Mouse (Mus musculus): ENCODE results near the gene Idi2.
"Not testable (repeated sequence)": the region's sequence is repeated elsewhere in the genome, so short reads cannot be mapped to it uniquely, and the experiment has no call there.

Gene Idi2

DNA sequence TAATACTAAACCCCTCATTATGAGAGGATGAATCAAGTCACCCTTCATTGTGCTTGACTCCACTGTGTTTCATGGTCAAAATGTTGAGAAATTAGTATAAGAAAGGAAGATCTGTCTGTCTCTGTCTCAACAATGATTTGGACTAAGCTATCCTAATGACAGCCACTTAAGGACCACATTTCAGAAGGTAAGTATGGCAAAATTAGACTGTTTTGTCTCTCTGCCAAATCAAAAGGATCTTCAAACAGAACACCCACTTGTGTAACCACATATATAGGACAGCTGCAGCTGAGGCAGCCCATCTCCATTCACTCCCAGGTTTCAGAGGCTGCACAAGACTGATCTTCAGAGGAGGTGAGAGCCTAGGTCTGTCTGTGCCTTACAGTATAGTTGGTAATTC lies at the start of gene Idi2:
Gene Idi2 (plus strand): TSS at position 301 of the 400 bp plus-strand sequence.
- not testable (repeated sequence) for DNase-seq (ENCODE audit: low read depth in 2 of 2, low spot score in 2 of 2)

DNA sequence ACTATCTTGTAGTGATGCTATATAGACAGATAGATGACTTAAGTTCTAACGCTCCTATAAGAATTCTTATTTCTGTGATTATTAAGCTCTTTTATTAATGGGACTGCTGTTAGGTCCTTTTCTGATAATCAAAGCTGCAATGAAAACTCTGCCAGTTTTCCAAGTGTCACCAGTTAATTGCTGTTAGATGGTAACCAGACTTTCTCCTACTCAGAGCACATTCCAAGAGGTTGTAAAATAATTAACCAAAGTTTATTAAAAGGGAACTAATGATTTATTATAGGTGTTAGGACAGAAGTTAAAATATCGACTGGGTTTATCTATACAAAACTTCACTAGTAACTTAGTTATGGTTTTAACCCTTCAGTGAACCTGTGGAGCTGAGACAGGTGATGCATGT lies 46.7 kb upstream of the Idi2 start:
- DNase-seq (ENCODE audit: low read depth in 2 of 2, low spot score in 2 of 2), result not testable (repeated sequence)

DNA sequence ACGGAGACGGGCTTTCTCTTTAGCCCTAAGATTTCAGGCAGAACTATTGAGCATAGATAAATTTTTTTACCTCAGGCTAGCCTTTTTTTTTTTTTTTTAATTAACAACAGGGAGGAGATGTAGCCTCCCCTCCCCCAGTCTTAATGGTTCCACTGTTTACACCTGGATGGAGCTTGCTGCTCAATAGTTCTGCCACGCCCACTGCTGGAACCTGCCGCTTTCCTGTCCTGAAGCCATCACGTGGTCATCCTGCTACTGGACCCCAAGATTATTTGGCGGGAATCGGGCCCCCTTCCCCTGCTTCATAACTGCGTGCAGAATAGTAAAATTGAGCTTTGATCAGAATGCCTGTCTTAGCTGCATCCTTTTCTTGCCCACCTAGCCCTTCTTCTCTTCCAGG lies 38.8 kb upstream of the Idi2 start:
- DNase-seq (ENCODE audit: low read depth in 2 of 2, low spot score in 2 of 2), result not testable (repeated sequence)

- no peak for DNase-seq (ENCODE audit: low read depth in 2 of 2, low spot score in 2 of 2)
Measured at GRCm38 (mm10) chr13:8933499-8933898, 19.2 kb upstream of the Idi2 start.

- DNase-seq (ENCODE audit: low read depth in 2 of 2, low spot score in 2 of 2), result not testable (repeated sequence)
Measured at GRCm38 (mm10) chr13:8937611-8938140, 15.0 kb upstream of the Idi2 start.

DNA sequence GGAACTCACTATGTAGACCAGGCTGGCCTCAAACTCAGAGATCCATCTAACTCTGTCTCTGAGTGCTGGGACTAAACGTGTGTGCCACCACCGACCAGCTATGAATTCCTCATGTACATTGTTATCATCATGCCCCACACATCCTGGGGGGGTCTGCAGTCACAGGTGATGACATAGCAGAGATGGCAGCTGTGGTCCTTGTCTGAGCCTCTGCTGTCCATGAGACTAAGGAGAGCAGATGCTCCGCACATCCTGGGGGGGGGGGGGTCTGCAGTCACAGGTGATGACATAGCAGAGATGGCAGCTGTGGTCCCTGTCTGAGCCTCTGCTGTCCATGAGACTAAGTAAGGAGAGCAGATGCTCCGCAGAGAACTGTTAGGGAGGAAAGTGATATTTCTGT lies 11.6 kb upstream of the Idi2 start:
- DNase-seq (ENCODE audit: low read depth in 2 of 2, low spot score in 2 of 2), result not testable (repeated sequence)

DNA sequence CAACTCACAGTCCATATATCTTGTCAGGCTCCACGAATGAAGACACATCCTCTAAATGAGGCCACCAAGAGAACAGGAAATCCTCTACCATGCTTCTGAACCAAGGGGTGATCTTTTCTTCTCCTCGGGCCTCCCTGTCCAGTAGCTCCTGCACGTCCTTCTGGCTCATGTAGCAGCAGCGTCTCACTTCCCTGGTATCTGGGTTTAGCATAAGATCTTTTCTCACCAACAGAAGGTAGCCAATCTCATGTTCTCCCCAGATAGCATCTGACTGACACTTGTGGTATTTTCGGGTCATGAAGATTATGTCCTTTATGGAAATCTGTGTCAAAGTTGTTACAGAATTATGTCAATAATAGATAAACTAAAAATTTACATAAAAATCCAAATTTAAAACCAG lies 11.0 kb upstream of the Idi2 start:
- DNase-seq (ENCODE audit: low read depth in 2 of 2, low spot score in 2 of 2), result not testable (repeated sequence)

GRCm38 (mm10) chr13:8943828-8944227 lies 8.8 kb upstream of the Idi2 start:
- not testable (repeated sequence) for DNase-seq (ENCODE audit: low read depth in 2 of 2, low spot score in 2 of 2)

GRCm38 (mm10) chr13:8948131-8948530 lies 4.5 kb upstream of the Idi2 start, which contains the start of gene Gm9745:
Gm9745 (minus strand) TSS chr13:8948231.
- DNase-seq (ENCODE audit: low read depth in 2 of 2, low spot score in 2 of 2), result not testable (repeated sequence)

DNA sequence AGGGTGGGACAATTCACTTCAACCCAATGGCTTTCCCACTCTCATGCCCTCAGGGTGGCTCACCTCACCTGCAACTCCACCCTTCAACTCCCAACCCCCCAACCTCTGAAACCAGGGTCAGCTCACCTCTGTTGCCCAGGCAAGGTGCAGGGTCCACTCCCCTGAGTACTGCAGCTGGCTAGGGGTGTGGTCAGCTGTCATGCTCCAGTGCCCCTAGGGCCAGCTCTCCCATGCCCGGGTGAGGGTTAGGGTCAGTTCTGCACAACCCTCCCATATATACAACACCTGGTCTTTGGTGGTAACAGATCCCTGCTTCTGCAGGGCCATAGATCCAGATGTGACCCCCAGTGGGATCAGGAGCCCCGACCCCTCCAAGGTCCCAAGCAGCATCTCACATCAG lies 2.5 kb downstream of the Idi2 start:
- DNase-seq (ENCODE audit: low read depth in 2 of 2, low spot score in 2 of 2), result not testable (repeated sequence)

- DNase-seq (ENCODE audit: low read depth in 2 of 2, low spot score in 2 of 2), result not testable (repeated sequence)
Measured at GRCm38 (mm10) chr13:8956873-8957272, 4.2 kb downstream of the Idi2 start.

DNA sequence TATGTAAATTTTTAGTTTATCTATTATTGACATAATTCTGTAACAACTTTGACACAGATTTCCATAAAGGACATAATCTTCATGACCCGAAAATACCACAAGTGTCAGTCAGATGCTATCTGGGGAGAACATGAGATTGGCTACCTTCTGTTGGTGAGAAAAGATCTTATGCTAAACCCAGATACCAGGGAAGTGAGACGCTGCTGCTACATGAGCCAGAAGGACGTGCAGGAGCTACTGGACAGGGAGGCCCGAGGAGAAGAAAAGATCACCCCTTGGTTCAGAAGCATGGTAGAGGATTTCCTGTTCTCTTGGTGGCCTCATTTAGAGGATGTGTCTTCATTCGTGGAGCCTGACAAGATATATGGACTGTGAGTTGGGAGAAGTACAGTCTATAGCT lies 6.4 kb downstream of the Idi2 start:
- not testable (repeated sequence) for DNase-seq (ENCODE audit: low read depth in 2 of 2, low spot score in 2 of 2)

GRCm38 (mm10) chr13:8959554-8959953 lies 6.9 kb downstream of the Idi2 start:
- not testable (repeated sequence) for DNase-seq (ENCODE audit: low read depth in 2 of 2, low spot score in 2 of 2)

DNA sequence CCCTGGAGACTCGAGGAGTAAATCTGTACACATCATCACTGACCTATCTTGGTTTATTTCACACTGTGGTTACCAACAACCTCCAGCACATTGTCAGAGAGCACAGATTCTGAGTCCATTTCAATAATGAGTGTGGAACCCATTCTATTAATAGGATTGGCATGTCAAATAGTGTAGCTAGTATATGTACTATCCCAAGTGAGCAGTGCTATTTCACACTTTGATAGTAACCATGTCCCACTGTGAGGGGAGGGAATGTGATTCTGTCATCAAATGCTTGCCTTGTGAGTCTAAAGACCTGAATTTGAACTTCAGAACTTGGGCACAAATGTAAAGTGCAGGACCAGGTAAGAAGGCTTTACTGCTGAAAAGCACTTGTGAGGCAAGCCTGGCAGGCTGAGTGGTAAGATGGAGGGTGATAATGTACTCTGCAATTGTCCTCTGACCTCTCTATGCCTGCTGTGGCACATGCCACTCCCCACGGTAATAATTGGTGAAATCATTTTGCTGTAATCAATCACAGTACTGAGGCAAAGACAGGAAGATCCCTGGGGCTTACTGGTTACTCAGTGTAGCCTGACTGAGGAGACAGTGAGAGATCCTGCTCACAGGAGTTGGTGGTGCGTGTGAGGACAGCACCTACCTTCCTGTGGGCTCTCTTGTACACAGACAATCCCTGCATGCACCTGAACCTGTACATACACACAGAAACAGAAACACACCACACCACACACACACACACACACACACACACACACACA lies 8.6 kb downstream of the Idi2 start:
- not testable (repeated sequence) for DNase-seq (ENCODE audit: low read depth in 2 of 2, low spot score in 2 of 2)

- DNase-seq (ENCODE audit: low read depth in 2 of 2, low spot score in 2 of 2), result not testable (repeated sequence)
Measured at GRCm38 (mm10) chr13:8962266-8962665, 9.6 kb downstream of the Idi2 start.

- DNase-seq (ENCODE audit: low read depth in 2 of 2, low spot score in 2 of 2), result no peak
Measured at GRCm38 (mm10) chr13:8965224-8965623, 12.6 kb downstream of the Idi2 start.

DNA sequence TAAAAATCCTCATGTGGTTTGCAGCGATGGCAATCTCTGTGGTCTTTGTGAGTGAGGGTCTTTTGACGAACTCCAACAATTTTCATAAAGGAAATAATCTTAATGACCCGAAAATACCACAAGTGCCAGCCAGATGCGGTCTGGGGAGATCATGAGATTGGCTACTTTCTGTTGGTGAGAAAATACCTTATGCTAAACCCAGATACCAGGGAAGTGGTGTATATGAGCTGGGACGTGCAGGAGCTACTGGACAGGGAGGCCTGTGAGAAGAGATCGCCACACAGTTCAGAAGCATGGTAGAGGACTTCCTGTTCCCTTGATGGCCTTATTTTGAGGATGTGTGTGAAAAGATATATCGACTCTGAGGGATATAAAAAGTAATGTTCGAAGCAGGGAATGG lies 15.1 kb downstream of the Idi2 start:
- no peak for DNase-seq (ENCODE audit: low read depth in 2 of 2, low spot score in 2 of 2)

DNA sequence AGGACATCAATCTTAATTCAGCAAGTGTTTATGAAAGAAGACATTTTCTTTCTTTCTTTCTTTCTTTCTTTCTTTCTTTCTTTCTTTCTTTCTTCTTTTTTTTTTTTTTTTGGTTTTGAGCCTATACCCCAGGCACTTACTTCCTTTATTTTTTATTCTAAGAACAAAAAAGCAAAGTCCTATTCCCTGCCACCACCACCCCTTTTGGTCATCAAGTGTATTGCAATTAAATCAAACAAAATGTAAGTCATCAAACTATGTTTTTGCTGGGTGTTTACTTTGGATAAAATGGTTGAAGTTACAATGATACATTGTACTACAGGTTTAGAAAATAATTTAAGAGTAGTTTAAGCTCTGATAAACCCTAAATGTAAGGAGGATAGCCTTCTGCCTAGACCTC lies 19.7 kb downstream of the Idi2 start:
- no peak for DNase-seq (ENCODE audit: low read depth in 2 of 2, low spot score in 2 of 2)

DNA sequence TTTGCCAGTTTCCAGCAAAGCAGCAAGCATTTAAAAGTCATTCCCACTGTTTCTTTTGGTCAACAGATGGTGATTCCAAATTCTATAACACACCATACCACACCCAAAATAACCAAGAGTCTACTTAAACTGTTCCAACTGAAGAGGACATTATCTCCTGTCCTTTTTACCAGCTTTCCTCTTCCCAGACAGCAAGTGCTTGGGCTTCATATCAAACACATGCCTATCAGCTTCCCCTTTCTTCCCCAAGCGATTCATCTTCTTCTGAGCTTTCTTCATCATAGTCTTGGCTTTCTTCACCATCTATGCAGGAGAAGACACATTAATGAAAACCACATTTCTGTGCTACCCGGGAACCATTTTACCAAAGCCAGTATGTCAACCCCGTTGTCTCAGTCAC lies 20.3 kb downstream of the Idi2 start:
- no peak for DNase-seq (ENCODE audit: low read depth in 2 of 2, low spot score in 2 of 2)

DNA sequence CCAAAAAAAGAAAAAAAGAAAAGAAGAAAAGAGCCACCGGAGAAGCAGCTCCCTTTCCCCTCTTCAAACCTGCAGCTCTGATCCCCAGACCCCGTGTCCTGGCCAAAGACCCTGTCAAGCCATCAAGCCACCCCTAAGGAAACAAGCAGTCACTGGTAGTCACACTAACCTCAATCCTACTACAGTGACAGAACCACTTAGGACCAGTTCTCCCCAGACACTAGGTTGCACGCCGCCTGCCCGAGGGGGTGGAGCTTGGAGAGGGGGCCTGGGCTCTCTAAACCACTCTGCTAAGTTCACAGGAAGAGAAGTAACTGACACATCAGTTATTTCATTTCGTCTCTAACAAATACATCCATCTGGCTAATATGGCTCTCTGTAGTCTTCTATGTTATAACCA lies 39.6 kb downstream of the Idi2 start:
- no peak for DNase-seq (ENCODE audit: low read depth in 2 of 2, low spot score in 2 of 2)

DNA sequence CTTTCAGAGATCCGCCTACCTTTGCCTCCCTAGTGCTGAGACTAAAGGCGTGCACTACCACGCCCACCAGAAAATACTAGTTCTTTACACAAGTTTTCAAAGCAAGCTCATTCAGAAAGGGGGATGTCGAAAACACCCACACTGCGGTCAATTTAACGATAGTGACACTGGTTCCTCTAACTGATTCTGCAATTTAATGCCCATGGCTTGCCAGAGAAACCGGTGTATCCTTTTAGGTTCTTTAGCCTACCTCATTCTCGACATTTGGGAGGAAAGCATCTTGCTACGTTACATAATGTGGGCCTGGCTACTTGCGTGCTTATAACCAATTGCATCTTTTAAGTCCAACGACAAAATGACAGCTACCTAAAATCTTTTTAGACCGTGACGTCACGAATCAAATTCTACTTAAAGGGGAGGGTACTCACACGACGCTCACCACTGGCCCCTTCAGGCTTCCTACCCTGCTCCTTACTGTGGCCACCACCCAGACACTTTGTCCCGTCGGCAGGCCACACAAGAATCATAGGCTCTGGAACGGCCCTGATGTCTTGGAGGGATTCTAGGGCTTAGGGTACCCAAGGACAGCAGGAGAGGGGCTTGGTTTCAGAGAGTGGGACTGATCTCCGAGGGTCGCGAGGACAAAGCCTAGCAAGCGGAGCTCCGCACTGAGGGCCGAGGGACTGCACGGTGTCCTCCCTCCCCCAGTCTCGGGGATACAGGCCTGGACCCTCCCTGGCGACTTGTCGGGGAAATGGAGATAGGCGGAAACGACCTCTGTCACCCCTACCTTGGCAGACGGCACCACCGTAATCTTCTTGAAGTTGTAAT lies 42.7 kb downstream of the Idi2 start:
- DNase-seq (ENCODE audit: low read depth in 2 of 2, low spot score in 2 of 2), result no peak
